Mouse (Mus musculus) ES-Bruce4 (cell line): ENCODE data around the gene Msi2.

ENCODE experiments used
- CTCF ChIP-seq: IDR thresholded peaks from one replicate; pipeline ENCODE4 v1.8.1; 2011; ENCODE audit warnings: low read depth, low read length
- EP300 ChIP-seq: IDR thresholded peaks from 2 replicates; pipeline ENCODE4 v1.6.1; 2011; ENCODE audit warnings: low read depth, low read length; ENCODE audit not compliant: insufficient read depth
- POLR2A ChIP-seq: IDR thresholded peaks from one replicate; pipeline ENCODE4 v1.8.1; 2011; ENCODE audit warnings: low read length; ENCODE audit not compliant: insufficient read depth

DNA sequence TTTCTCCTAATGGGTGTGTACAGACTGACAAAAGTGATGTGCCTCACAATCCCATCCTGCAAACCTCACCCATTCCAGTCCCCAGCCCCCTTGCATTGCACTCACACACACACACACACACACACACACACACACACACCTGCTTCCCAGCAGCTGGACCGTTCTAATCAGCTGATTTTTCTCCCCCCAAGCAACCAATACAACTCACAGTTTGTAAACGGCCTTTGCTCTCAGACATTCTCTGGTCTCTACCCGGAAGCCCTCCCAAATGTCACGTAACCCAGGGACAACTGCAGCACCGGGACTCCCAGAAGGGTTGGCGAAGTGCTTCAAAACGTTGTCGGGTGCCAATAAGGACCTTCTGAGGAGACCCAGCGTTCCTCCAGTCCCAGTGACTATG is 57.9 kb downstream of the Msi2 start:
- TF ChIP-seq CTCF: no peak
- TF ChIP-seq POLR2A: no peak
- no peak for TF ChIP-seq EP300
